Mouse (Mus musculus) left cerebral cortex, postnatal 10 days (tissue): ENCODE measurements around the gene Snhg11. TPM values are rescaled to one million over a fixed set of nuclear protein-coding genes. Genes with fewer than 3 reads are reported as not detected.

Experiments
- DNase-seq, 2 experiments: peaks; one replicate each; pipeline ENCODE4 v3.0.0; 2021 to 2022; ENCODE audit warnings: low spot score in 2 of 2, mixed read lengths in 1 of 2; ENCODE audit errors: extremely low spot score in 1 of 2
- intact Hi-C: fragments of 180-260 bp; cut with DNase I; formaldehyde crosslinking; loops from one replicate; pipeline ENCODE4 v1.15.1; 2025
- total RNA-seq, 2 experiments: library from RNA; stranded (reverse); gene quantifications; 2 replicates each; pipeline ENCODE4 v1.2.3; 2021

The Snhg11 gene
- 100 to 1,000 TPM; 560 to 613 TPM for total RNA-seq

DNA sequence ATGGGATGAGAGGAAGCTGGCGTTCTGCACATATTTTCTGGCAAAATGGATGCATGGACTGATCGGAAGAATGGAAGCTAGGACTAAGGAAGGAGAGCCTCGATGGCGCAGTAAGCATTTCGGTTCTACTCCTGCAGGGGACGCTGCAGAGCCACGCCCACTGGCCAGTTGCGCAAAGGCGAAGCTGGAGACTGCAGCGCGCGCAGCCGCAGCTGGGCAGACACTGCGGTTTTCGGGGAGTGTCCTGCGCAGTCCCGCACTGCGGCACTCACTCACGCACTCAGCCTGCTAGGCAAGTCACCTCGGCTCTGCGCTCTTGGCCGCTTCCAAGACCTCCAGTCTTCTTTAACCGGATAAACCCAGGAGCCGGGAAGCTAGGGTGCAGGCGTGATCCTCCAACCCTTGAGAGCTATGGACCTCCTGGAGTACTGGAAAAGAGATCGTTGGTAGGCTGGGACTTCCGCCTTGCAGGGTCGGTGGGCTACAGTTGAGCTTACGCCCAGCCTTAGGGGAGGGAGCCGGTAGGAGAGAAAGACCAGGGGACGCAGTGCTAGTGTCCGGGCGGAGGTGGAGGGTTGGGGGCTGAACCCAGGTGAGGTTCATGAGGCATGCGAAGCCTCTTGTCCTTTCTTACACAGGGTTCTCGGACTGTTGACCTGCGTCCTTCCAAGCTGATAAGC, at the start of gene Snhg11:
TSS of gene Snhg11 (plus strand) at position 196 of the 680 bp plus-strand sequence.
- intact Hi-C loops, result loop anchor here (5.0 kb wide), 1 partner anchor 277 kb away; no protein-coding TSS in a partner anchor
- peak; percentile 87 for DNase-seq

GRCm38 (mm10) chr2:158334356-158334755, 41.1 kb upstream of the Snhg11 start:
- intact Hi-C loops, result no loop called here
- DNase-seq, result no peak

DNA sequence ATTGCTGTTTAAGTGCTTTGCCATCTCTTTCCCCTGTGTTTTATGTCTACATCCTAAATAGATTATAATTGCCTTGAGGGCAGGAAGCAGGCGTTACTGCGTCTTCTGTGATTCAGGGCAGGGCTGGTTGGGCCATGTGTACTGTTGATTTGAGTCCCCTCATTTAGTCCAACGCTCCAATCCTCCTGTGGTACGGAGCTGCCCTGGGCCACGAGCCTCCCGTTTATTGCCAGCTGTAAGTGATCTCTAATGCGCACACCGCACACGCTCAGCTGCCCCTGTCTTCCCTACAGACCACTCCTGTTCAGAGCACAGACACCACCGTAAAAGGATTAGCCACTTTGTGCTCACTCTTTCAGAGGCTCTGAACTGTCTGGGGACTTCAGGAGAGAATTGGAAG, 37.7 kb upstream of the Snhg11 start:
- intact Hi-C loops, result loop anchor here (5.0 kb wide), 1 partner anchor 720 kb away; no protein-coding TSS in a partner anchor

DNA sequence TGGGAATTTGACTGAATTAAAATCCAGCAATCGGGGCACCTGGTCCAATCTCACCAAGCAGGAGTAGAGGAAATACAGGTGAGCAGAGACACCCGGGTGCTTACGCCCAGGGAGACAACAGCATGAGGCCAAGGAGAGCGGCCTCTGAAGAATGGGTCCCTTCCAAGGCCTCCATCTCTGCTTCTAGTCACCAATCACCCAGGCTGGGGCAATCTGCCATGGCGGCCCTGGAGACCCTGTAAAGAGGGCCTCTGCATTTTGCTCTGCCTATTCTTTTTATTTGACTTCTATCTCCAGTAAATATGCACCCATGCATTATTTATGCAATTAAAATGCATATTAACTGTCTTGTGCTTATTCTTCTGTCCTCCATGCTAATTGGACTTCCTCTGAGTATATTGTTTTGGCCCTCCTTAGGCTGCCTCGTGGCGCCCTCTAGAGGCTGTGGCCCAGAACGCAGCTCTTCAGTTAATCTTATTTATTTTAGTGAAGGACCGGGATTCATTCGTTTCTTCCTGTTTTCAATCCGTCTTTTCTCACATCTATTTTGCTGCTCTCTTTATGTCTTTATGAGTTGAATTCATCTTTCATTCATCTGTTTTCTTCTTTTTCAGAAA, 35.4 kb upstream of the Snhg11 start:
- peak in 1 of 2 experiments; percentile 60 for DNase-seq
- intact Hi-C loops, result loop anchor here (5.0 to 10.0 kb wide), 3 partner anchors 58 to 723 kb away; no protein-coding TSS in a partner anchor

More for the DNA sequence above, 37.7 kb upstream of the Snhg11 start:
- DNase-seq, result no peak

DNA sequence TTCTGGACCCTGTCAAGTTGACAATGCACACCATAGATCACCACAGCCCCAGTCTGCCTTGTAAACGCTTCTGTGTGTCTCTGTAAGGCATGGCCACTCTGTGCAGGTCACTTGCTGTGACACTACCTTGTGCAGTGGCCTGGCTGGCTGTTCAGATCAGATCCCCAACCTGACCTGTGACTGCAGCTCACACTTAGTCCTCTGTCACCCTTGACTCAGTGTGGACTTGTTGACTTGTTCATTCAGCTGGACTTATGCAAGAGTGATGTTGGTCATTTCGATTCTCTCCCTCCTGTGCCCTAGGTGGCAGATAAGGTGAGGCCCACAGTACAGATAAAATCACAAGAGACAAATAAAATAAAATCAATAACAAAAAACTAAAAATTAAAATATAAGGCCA, 34.1 kb upstream of the Snhg11 start:
- DNase-seq, result no peak
- intact Hi-C loops, result loop anchor here (5.0 to 10.0 kb wide), 2 partner anchors 59 to 277 kb away; no protein-coding TSS in a partner anchor

- DNase-seq, result no peak
- intact Hi-C loops, result loop anchor here (5.0 to 10.0 kb wide), 2 partner anchors 61 to 279 kb away; no protein-coding TSS in a partner anchor
Observed at GRCm38 (mm10) chr2:158343495-158343894, 31.9 kb upstream of the Snhg11 start.

- DNase-seq, result no peak
- intact Hi-C loops, result loop anchor here (5.0 to 10.0 kb wide), 2 partner anchors 282 to 744 kb away; no protein-coding TSS in a partner anchor
Observed at GRCm38 (mm10) chr2:158346467-158346866, 29.0 kb upstream of the Snhg11 start.

DNA sequence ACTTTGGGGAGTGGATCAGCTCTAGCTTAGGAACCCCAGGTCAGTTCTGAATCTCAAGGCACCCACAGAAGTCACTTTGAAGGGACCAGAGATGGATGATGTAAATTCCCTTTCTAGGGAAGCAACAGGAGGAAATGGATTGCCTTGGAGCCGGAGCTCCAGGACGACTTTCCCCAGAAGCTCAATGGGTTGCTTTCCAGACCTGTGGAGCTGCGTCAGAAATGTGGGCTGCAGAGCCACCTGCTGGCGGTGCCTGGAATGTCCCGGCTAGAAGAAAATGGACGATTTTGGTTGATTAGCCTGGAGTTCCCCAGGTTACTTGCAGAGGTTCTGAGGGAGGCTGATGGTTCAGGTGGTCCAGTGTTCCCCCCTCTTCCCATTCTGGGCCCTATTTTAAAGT, 27.6 kb upstream of the Snhg11 start:
- intact Hi-C loops, result loop anchor here (5.0 to 10.0 kb wide), 2 partner anchors 283 to 746 kb away; no protein-coding TSS in a partner anchor
- peak; percentile 56 to 60 for DNase-seq

DNA sequence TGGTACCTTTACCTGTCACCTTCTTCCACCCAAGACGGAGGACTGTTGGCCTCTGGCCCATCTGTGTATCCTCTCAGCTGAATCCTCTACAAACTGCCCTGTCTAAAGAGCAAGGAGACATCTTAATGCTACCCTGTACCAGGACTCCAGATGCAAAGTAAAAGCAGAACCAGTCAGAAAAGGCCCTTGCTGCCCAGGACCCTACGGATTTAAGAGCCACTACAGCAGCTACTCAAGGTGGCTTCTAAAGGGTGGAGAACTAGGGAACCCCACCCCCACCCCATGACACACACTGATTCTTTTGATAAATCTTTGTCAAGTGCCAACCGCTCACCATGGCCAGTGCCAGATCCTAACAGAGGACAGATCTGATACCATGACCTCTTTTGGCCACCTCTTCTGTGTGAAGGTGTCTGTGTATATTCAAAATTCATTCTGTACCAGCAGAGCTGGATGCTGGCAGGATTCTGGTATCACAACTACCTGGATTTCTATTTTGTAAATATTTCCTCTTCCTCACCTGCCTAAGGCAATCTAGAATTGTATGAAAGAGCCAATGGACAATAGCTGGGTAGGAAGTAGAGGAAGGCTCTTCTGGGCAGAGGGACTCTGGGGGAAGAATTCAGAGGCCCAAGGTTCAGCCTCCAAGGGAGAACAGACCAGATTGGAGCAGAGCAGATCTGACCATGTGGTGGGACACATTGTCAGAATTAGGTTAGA, 22.5 kb upstream of the Snhg11 start:
- intact Hi-C loops, result no loop called here
- DNase-seq, result no peak

DNA sequence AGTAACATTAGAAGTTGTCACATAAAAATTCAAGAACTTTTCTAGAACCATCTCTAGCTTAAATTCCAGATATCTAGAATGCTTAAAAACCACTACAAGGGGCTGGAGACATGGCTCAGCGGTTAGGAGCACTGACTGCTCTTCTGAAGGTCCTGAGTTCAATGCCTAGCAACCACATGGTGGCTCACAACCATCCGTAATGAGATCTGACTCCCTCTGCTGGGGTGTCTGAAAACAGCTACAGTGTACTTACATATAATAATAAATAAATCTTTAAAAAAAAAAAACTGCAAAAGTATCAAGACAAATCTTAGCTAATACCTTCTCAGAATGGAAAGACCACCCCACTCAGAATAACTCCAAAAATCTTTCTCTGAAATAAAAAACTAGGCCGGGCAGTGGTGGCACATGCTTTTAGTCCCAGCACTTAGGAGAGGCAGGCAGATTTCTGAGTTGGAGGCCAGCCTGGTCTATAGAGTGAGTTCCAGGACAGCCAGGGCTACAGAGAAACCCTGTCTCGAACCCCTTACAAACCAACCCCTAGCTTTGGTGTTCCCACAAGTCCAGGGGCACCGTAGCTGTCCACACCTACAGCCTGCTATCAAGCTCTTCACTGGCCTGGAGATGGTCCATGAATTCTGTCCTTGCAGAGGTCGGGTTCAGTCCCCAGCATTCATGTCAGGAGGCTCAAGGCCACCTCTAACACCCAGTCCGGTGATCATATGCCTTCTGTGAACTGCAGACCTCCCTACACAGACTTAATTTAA, 20.9 kb upstream of the Snhg11 start:
- no peak for DNase-seq
- intact Hi-C loops, result no loop called here

- intact Hi-C loops, result no loop called here
- no peak for DNase-seq
Observed at GRCm38 (mm10) chr2:158355238-158355637, 20.2 kb upstream of the Snhg11 start.

DNA sequence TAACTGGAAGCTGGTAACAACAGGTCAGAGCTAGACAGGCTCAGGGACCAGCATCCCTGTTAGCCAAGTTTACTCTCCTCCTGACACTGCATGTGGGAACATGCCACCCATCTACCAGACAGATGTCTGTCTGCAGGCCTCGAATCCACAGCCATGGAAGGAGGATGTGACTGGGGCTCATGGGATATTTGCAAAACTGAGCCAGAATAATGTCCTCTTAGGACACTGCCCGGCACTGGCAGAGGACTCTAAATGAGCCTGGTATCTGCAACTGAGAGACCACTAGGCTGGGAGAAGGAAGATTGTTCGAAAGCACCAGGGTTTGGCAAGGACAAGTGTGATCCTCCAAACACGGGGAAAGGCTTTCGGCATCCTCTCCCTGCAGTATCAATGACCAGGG, 19.3 kb upstream of the Snhg11 start:
- intact Hi-C loops, result no loop called here
- DNase-seq, result no peak

DNA sequence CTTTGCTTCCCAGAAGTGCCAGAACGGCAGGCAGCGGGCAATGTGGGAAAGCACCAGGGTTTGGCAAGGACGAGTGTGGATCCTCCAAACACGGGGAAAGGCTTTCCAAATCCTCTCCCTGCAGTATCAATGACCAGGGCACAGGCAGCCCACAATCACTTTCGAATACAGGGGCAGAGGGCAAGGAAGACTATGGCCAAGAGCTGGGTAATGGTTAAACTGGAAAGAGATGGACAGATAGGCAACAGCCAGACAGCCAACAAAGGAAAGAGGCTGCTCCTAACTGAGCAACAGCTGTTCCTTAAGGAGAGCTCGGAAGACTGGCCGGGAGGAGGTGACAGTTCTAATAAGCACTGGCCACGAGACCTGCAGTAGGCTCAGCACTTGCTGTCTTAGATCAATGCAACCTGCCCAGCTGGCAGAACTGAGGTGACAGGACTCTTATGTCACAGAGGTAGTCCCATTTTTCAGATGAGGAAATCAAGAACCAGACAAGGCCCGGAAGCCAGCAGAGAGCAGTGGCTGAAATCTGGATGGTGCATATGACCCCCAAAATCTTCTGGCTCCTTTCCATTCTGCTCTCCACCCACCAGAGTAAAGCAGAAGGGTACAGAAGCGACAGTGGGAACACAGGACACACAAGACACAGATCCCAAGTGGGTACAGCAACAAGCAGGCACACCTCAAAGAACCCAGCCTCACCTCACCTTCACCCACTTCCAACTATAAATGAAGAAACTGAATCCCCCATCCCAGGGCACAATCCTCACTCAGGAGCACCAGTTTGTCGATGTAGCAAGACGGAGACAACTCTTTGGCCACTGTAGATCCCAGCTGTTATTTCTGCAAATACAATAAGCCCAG, 15.4 kb upstream of the Snhg11 start:
- intact Hi-C loops, result no loop called here
- no peak for DNase-seq

DNA sequence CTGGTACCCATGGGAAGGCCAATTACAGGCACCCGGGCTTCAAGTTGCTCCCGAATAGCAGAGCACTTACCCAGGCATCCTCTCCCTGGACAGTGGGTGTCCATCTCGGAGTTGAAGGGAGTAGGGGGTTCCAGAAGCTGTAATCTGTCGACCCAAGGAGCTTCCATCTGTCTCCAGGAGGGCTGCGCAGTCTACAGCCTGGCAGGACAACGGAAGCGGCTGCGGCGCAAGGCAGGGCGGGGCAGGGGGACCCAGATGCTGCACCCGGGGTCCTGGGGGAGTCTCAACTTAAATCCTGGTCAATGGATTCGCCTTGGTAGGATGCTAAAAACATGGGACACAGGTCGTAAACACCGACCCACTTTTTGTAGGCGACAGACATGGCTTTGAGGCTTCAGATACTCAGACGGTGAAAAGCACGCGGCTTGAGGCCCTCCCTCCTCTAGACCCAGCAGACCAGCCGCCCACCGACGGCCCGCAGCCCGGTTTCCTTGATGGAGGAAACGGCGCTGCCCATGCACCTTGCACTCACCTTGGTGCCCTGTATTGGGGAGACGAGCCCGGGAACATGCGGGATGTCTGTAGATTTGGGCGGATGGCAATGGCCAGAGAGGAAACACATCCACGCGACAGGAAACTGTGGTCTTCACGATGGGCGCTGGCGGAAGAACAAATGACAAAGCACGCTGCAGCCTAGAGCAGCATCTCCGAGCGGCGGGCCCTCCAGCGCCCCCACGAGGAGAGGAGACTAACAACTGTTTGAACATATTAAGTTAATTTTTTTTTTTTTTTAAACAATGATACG, 14.4 kb upstream of the Snhg11 start:
- peak; percentile 88 to 92 for DNase-seq
- intact Hi-C loops, result no loop called here

GRCm38 (mm10) chr2:158361678-158362320, 13.6 kb upstream of the Snhg11 start:
- intact Hi-C loops, result no loop called here
- DNase-seq, result no peak

DNA sequence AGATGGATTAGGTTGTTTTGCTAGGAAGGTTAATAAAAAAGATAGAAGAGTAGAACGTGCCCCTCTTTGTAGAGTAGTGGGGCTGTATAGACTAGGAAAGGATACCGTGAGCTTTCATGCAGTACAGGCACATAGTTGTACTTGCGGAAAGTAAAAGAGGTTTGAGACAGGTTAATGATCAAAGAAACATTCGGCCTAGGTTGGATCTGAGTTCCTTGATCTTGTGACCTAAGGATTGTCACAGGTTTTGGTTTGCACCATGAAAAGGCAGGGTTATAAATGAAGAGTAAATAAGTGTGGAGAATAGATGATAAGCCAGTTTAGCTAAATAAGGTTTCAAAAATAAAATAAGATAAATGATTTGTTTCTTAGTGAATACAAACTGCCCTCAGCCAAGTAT, 11.3 kb upstream of the Snhg11 start:
- no peak for DNase-seq
- intact Hi-C loops, result no loop called here
